Mouse (Mus musculus): Measurements from ENCODE around the gene Tspan9.

- TF ChIP-seq CTCF (IDR thresholded peaks at IDR 0.05; ENCODE audit: low read depth) (no peak), EP300 (IDR thresholded peaks at IDR 0.05; ENCODE audit: low read depth) (no peak)
Observed at GRCm38 (mm10) chr6:128124222-128124971, 19.0 kb downstream of the Tspan9 start.

All from liver, postnatal 0 days (tissue).